Mouse (Mus musculus): ENCODE measurements at regions not wholly inside any gene's neighbourhood (a gene's known extent, or its start where the extent isn't known, plus 50 kb on each side); places are given as distances from the start of the nearest gene placed in this dataset.

GRCm38 (mm10) chr7:137914506-137914905 lies 477.1 kb downstream of the Glrx3 start:
- TF ChIP-seq POLR2A (IDR thresholded peaks at IDR 0.05; ENCODE audit: borderline replicate concordance, extremely low read depth, insufficient read depth, insufficient read length, poor library complexity, severe bottlenecking) (no peak), CTCF (IDR thresholded peaks at IDR 0.05; ENCODE audit: borderline replicate concordance, extremely low read depth, insufficient read depth, insufficient read length) (no peak)

Data from brain, embryonic 14.5 days (tissue).